Mouse (Mus musculus) cerebellum, adult 2 months (tissue): ENCODE results near the gene Nln.

Experiments used
- CTCF ChIP-seq: fragments of 200-500 bp; IDR thresholded peaks from 2 replicates; pipeline ENCODE4 v1.5.1; 2011; ENCODE audit warnings: low read depth, mild to moderate bottlenecking, control low read depth, low read length, moderate library complexity, borderline replicate concordance; ENCODE audit not compliant: insufficient read depth
- POLR2A ChIP-seq: fragments of 200-500 bp; IDR thresholded peaks from 2 replicates; pipeline ENCODE4 v1.6.1; 2011; ENCODE audit warnings: low read length, control low read depth, borderline replicate concordance; ENCODE audit not compliant: insufficient read depth

DNA sequence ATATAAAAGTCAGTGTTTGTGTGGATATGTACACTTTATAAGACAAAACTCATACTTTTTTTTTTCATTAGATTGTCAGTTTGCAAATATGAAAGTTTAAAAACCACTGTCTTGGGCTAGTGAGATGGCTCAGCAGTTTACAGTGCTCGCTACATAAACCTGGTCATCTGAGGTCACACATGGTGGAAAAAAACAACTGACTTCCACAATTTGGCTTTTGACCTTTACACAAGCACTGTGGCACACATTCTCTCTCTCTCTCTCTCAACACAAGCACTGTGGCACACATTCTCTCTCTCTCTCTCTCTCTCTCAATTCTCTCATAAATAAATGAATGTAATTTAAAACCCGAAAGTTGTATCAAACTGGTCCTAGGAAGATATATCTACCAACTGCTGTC is 23.1 kb upstream of the Nln start:
- TF ChIP-seq CTCF (no peak), POLR2A (no peak)
